Mouse (Mus musculus): ENCODE measurements around the gene Snx15.

Gene Snx15

DNA sequence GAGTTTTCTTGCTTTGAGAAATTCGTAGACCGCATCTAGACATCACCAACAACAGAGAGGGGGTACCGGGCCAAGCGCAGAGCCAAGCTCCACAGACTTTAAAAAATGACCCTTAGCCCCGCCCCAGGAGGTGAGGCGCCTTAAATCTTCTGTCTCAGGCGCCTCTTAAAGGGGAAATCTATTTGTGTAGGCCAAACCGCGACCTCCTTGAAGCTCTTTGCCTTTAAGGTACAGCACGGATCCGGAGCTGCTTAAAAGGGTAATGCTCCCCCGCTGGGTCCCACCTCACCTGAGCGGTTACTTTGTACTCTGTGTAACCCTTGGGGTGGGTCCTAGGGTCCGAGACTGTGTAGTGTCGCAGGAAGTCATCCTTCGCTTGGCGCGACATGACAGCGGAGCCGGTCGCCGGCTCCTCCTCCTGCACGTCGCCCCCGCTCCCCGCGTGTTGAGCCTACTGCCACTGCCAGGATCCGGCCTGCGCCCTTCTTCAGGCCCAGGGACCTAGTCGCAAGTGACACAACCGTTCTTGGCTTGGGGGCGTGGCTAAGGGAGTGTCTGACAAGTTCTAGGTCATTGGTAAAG, at the start of gene Snx15:
Snx15 (minus strand) TSS at position 545 of the 582 bp plus-strand sequence.
- peak; percentile 21; the same call in 1 of the 2 replicates for TF ChIP-seq GATA4 (IDR thresholded peaks at IDR 0.05; ENCODE audit: insufficient replicate concordance, low read length)

- no peak for TF ChIP-seq GATA4 (IDR thresholded peaks at IDR 0.05; ENCODE audit: insufficient replicate concordance, low read length)
Measured at GRCm38 (mm10) chr19:6174771-6175170, 46.7 kb upstream of the Snx15 start.

- TF ChIP-seq GATA4 (IDR thresholded peaks at IDR 0.05; ENCODE audit: insufficient replicate concordance, low read length), result no peak
Measured at GRCm38 (mm10) chr19:6171215-6171614, 43.1 kb upstream of the Snx15 start.

- TF ChIP-seq GATA4 (IDR thresholded peaks at IDR 0.05; ENCODE audit: insufficient replicate concordance, low read length), result no peak
Measured at GRCm38 (mm10) chr19:6166750-6167149, 38.6 kb upstream of the Snx15 start.

DNA sequence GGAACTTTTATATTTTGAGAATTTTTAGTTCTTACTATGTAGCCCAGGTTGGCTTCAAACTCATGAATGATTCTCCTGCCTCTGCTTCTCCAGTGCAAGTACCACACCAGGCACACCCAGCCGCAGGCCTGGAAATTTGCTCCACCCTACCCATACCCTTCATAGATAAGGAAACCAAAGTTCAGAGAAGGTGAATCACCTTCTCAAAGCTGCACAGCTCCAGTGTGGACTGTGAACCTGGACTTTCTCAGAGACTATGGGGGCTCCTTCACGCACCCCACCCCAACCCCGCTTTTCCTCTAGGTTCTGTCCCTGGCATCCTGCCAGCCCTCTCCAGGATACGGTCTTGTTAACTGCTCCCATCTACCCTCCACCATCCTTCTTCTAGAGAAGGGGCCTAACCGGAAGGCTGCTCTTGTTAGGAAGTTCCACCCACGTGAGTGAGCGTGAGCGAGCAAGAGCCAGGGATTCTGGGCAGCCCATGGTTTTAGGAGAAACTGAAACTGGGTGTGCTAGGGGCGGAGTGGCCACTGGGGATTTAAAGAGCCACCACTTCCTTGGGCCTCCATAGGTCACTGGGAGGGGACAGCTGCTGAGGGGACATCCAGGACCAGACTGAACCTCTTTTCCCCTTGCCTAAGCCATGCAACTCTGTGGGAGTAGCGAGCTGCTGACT, 35.9 kb upstream of the Snx15 start:
- no peak for TF ChIP-seq GATA4 (IDR thresholded peaks at IDR 0.05; ENCODE audit: insufficient replicate concordance, low read length)

GRCm38 (mm10) chr19:6157220-6157619, 29.1 kb upstream of the Snx15 start:
- no peak for TF ChIP-seq GATA4 (IDR thresholded peaks at IDR 0.05; ENCODE audit: insufficient replicate concordance, low read length)

DNA sequence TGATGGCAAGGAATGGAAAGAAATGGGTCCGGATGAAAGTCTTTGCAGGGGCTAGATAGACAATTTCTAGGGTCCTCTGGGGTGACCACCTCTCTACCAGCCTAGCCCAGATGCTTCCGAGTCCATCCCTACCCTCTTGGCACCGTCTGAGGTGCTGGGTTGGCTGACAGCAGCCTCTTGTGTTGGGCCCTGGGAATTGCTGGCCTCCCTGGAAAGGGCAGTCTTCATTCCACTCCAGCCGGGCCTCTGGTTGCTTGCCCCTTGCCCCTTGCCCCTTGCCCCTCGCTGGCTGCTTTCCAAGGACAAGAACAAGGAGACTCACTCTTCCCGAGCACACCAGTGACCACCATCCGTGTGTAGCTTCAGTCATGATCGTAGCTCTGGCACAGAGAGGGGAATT, 28.3 kb upstream of the Snx15 start:
- TF ChIP-seq GATA4 (IDR thresholded peaks at IDR 0.05; ENCODE audit: insufficient replicate concordance, low read length), result no peak

DNA sequence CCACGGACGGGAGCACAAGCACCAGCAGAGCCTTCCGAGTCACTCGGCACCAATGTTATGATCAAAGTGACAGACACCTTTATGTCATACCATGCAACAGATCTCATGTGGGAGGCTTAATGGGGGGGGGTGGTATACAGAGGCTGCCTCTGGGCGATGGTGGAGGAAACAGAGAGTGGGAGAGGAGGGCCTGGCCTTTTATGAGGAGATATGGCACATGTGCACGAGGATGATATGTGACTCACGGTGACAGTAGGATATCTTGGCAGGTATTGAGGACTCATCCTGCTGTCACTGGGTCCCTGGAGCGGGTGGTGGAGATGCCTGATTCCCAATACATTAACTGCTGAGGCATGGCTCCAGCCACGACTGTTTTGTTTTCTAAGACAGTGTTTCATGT, 27.1 kb upstream of the Snx15 start:
- TF ChIP-seq GATA4 (IDR thresholded peaks at IDR 0.05; ENCODE audit: insufficient replicate concordance, low read length), result no peak

GRCm38 (mm10) chr19:6144842-6145241, 16.7 kb upstream of the Snx15 start:
- no peak for TF ChIP-seq GATA4 (IDR thresholded peaks at IDR 0.05; ENCODE audit: insufficient replicate concordance, low read length)

DNA sequence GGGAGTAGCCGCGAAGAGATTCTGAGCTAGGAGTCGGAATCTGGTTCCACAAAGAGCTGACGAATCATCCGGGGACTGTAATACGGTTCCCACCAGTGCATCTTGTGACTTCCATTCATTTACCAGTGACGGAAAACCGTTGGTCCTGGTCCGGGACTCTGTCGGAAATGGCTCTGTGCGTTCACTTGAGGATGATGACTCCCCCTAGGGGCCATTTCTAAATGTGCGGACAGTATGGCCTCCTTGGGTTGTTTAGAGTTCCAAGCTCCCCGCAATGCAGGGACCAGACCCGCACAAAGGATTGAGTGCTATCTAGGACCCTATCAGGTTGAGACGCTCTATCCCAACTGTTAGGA, 13.3 kb upstream of the Snx15 start, which contains the start of gene Arl2:
Arl2 (minus strand) TSS at position 155 of the 356 bp plus-strand sequence.
- TF ChIP-seq GATA4 (IDR thresholded peaks at IDR 0.05; ENCODE audit: insufficient replicate concordance, low read length), result no peak

GRCm38 (mm10) chr19:6140678-6141393, 12.7 kb upstream of the Snx15 start, which contains the start of gene Batf2:
Gene Batf2, plus strand, starts transcription at chr19:6140983.
- no peak for TF ChIP-seq GATA4 (IDR thresholded peaks at IDR 0.05; ENCODE audit: insufficient replicate concordance, low read length)

- no peak for TF ChIP-seq GATA4 (IDR thresholded peaks at IDR 0.05; ENCODE audit: insufficient replicate concordance, low read length)
Measured at GRCm38 (mm10) chr19:6140374-6140677, 12.2 kb upstream of the Snx15 start.

- no peak for TF ChIP-seq GATA4 (IDR thresholded peaks at IDR 0.05; ENCODE audit: insufficient replicate concordance, low read length)
Measured at GRCm38 (mm10) chr19:6139701-6140100, 11.6 kb upstream of the Snx15 start.

- no peak for TF ChIP-seq GATA4 (IDR thresholded peaks at IDR 0.05; ENCODE audit: insufficient replicate concordance, low read length)
Measured at GRCm38 (mm10) chr19:6136397-6136796, 8.3 kb upstream of the Snx15 start.

DNA sequence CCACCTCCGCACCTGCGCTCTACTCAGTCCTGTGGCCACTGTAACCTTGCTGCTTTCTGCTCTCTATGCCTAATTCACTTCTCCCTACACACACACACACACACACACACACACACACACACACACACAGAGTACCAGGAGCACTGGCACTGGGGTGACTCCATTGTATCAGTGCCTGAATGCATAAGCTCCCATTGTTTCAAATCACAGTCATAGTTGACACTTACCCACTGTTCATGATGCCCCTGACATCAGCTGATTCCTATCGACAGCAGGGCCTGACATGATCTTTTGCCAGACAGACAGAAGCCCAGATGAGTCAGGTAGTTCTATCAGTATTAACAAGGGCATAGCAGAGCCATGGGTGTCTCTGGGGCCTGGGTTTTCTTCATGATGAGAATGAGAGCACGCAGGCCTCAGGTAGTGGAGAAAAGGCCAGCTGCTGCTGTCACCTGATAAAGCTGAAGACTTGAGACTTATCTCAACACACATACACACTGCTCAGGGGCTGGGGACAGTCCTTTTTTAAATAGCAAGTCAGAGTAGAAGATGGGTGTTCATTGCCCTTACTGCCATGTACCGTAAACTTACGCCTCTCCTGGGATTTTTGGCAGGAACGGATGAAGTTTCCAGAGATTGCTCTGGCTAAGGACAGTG, 4.2 kb upstream of the Snx15 start:
- no peak for TF ChIP-seq GATA4 (IDR thresholded peaks at IDR 0.05; ENCODE audit: insufficient replicate concordance, low read length)

Data from liver, adult (tissue).